Mouse (Mus musculus): ENCODE measurements around the gene Ppp4r3b.

Ppp4r3b gene

GRCm38 (mm10) chr11:29172563-29173124 is at the start of gene Ppp4r3b:
Gene Ppp4r3b (plus strand): TSS chr11:29172890.
- peak; percentile 97 for DNase-seq (ENCODE audit: low spot score)

DNA sequence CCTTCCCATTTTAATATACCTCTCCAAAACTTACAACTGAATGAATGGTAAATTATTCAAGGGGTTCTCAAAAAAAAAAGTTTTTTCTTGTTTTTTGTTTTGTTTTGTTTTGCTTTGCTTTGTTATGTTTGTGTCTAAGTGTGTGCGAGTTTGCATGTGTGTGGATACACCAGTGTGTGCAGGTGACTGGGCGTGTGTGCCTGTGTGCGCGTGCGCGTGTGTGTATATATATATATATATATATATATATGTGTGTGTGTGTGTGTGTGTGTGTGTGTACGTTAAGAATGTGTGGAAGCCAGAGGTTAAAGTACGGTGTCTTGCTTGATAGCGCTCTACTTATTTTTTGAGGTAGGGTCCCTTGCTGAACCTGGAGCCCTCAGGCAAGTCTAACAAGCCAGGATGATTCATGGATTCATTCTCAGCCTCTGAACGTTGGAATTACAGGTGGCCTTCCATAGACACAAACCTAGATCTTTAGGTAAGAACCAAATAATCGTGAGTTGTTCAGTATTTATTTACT is 42.8 kb upstream of the Ppp4r3b start:
- no peak for DNase-seq (ENCODE audit: low spot score)

DNA sequence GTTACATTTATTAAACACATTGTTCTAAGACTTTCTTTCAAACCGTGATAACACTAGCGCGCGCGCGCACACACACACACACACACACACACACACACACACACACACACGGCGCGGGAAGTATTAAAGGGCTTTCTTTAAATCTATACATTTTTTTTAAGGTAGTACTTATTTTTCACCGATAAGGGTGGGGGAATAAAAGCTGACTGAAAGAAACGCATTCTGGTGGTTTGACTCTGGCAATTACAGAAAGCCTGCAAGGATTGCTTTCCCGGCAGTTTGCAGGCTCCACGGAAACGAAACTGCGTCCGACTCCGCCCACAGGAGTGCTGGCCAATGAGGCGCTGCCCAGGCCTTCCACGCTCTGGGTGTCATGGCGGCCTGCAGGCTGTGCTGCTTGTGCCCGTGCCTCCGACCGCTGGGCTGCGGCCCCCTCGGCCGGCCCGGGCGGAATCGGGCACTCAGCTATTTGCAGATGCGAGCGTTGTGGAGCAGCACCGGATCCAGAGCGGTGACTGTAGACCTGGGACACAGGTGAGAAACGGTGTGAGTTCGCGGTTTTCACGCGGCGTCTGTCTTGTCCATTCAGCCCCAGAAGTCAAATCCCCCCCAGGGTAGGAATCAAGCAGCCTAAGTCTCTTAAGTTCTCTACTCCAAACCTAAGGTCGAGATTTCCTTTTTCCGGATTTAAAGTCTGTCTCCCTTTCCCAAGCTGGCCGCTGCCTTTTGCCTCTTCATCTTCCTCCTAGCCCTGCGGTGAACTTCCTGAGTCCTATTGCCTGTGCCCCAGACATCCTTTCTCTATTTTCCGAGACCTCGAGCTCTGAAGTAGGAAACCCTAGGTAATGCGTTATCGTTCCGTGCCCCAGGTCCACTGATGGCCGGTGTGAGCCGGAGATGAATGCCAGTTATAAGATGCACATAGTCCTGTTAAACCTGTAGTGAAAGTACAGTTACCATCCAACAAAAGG is 42.0 kb upstream of the Ppp4r3b start, which contains the start of gene Pnpt1:
Pnpt1 (plus strand) TSS at position 360 of the 971 bp plus-strand sequence.
- DNase-seq (ENCODE audit: low spot score) = peak; percentile 85

GRCm38 (mm10) chr11:29140671-29141070 is 32.0 kb upstream of the Ppp4r3b start:
- DNase-seq (ENCODE audit: low spot score) = no peak

GRCm38 (mm10) chr11:29148901-29149300 is 23.8 kb upstream of the Ppp4r3b start:
- DNase-seq (ENCODE audit: low spot score) = no peak

- DNase-seq (ENCODE audit: low spot score) = no peak
These were observed 9.1 kb upstream of the Ppp4r3b start for GRCm38 (mm10) chr11:29163569-29163968.

- DNase-seq (ENCODE audit: low spot score) = peak; percentile 51
These were observed 715 bp upstream of the Ppp4r3b start for GRCm38 (mm10) chr11:29171959-29172391.

- peak; percentile 47 for DNase-seq (ENCODE audit: low spot score)
These were observed 488 bp downstream of the Ppp4r3b start for GRCm38 (mm10) chr11:29173125-29173631.

GRCm38 (mm10) chr11:29173706-29174436 is 1.2 kb downstream of the Ppp4r3b start:
- no peak for DNase-seq (ENCODE audit: low spot score)

DNA sequence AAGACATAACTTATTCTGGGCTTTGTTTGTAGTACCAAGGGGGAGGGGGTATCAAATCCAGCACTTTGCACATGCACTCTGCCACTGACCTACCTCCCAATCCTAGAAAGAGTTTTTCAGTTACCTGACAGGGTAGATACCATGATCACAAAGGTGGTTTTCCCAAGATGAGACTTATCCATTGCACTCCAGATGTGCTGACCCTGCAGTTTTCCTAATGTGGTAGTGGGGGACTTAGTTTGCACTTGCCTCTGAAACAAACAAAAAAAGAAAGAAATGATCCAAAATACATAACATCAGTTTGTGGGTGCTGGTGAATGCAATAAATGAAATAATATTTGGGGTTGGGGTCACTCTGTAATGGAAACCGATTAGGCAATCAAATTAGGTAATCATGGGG is 6.6 kb downstream of the Ppp4r3b start:
- no peak for DNase-seq (ENCODE audit: low spot score)

DNA sequence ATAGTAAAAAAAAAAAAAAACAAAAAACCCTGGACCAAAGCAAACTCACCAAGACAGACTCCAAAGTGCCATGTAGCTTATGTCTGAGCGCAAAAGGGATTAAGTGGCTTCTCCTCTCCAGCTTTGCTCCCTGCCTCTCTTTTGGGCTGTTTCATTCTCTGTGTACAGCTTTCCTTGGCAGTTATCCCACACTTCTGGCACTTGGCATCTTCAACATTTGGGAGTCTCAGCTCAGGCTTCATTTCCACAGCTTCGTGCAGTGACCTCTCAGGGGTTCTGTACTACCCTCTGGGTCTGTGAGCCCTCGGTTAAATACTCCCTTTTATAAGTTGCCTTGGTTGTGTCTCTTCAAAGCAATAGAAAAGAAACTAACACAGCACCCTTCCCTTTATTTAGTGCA is 8.0 kb downstream of the Ppp4r3b start:
- no peak for DNase-seq (ENCODE audit: low spot score)

GRCm38 (mm10) chr11:29181751-29182150 is 9.1 kb downstream of the Ppp4r3b start:
- DNase-seq (ENCODE audit: low spot score) = no peak

DNA sequence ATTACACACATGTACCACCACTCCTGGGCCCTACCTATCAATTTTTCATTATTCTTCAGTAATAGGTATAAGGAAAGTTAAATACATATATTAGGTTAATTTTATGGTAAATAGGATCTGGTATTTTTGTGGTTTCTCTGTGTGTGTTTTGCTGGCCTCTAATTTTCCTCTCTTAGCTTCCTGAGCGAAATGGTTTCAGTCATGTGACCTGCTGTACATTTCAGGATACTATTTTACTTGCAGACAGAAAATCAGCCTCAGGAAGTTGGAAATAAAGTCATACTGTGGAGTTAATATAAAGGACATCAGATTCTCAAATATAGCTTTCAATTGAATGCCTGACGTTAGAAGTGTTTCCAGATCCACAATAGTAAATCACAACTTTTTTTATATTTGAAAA is 16.3 kb downstream of the Ppp4r3b start:
- no peak for DNase-seq (ENCODE audit: low spot score)

DNA sequence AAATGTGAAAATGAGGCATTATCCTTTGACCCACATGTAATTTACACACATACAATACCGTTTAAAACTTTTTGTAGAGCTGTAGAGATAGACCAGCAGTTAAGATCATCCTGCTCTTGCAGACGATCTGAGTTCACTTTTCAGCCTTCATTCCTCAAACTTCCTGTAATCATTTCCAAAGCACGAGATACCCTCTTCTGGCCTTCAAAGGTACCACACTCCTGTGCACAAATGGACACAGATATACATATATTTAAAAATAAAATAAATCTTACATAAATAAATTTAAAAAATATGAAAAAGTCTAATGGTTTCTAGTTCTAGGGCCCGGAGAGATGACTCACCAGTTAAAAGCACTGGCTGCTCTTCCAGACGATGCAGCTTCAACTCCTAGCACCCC is 31.0 kb downstream of the Ppp4r3b start:
- DNase-seq (ENCODE audit: low spot score) = no peak

DNA sequence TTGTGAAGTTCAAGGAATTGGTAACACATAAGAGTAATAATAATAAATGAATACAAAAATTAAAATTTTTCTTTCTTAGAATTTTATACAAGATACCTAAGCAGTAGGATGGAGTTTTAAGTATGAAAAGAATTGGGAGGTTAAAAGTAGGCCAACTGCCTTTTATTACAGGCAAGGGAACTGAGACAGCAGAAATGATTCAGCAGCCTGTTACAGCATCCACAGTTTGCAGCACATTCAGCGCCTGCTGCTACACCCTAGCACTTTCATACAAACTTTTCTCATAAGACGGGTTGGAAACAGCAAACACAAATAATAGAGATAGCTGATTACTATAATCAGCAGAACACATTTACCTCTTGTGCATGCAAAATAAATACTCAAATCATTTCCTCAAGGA is 37.1 kb downstream of the Ppp4r3b start:
- no peak for DNase-seq (ENCODE audit: low spot score)

GRCm38 (mm10) chr11:29216196-29216595 is 43.5 kb downstream of the Ppp4r3b start:
- no peak for DNase-seq (ENCODE audit: low spot score)

DNA sequence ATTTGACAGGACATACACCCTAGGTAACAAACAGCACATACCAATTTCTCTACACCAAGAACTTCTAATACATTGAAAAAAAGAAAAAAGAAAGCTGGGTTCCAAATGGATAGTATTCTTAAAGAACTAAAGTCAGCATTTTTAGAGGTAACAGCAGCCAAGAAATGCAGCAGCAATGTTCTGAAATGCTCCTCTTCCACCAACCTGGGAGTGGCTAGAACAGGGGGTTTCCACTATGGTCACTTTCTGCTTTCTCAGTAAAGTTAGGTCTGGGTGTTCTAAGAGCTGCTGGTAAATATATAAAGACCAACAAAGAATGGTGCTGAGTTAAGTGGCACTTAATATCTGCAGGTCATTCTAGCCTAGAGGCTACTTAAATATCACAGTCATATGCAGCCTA is 46.4 kb downstream of the Ppp4r3b start:
- DNase-seq (ENCODE audit: low spot score) = no peak

- no peak for DNase-seq (ENCODE audit: low spot score)
These were observed 49.6 kb downstream of the Ppp4r3b start for GRCm38 (mm10) chr11:29222310-29222709.

- DNase-seq (ENCODE audit: low spot score) = no peak
These were observed 52.1 kb downstream of the Ppp4r3b start for GRCm38 (mm10) chr11:29224754-29225153.

DNA sequence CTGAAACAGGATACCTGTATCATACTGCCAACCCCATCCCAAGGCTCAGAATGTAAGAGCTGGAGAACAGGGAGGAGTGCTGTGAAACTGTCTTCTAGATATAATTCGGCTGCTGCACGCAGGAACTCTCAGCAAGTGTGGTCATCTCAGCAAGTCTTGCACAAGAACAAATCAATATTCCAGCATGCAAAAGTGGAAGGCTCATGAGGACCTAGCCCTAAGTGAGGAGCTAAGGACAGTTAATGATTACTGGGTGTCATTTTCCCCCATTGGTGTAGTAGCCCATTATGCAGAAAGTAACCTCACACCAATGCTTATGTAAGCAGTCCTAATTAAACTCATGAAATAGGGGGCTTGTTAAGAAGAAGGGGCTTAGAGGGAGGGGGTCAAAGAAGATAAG is 56.3 kb downstream of the Ppp4r3b start:
- no peak for DNase-seq (ENCODE audit: low spot score)

DNA sequence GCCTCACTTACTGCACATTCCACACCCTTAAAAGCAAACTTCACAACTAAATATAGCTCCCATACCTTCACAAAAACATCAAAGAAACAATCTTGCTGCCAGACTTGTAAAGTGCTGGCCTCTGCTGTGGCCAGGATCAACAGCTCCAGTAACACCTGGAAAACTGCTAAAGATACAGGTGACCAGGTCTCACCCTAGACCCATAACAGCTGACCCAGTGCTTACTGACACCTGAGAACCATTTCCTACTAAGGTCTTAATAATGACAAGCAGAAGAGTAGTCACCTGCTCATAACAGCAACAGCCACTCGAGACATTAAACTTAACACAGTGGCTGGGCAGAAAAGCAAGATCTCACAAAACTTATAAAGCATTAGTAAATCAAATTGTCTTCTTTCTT is 60.9 kb downstream of the Ppp4r3b start:
- no peak for DNase-seq (ENCODE audit: low spot score)

GRCm38 (mm10) chr11:29237364-29237763 is 64.7 kb downstream of the Ppp4r3b start:
- no peak for DNase-seq (ENCODE audit: low spot score)

Measured in left cerebral cortex, adult 11 months (tissue).